Mouse (Mus musculus): ENCODE measurements at regions not wholly inside any gene's neighbourhood (a gene's known extent, or its start where the extent isn't known, plus 50 kb on each side); places are given as distances from the start of the nearest gene placed in this dataset.

GRCm38 (mm10) chr13:115673729-115674128, 572.0 kb upstream of the Itga1 start:
- TF ChIP-seq POLR2A (IDR thresholded peaks at IDR 0.05; ENCODE audit: insufficient read depth, low read length) (no peak), EP300 (IDR thresholded peaks at IDR 0.05; ENCODE audit: insufficient read depth, low read depth, low read length) (no peak), CTCF (IDR thresholded peaks at IDR 0.05; ENCODE audit: low read depth, low read length) (no peak)

All from ES-Bruce4 (cell line).